Mouse (Mus musculus) retina, adult 2 months (tissue): Measurements from ENCODE around the gene Ppp1r13l.

ENCODE experiments used
- DNase-seq: peaks from one replicate; pipeline ENCODE4 v3.0.0-alpha.2; 2012; ENCODE audit warnings: low read depth, low spot score

Gene Ppp1r13l

GRCm38 (mm10) chr7:19337122-19337521 lies 22.4 kb upstream of the Ppp1r13l start:
- DNase-seq, result no peak

GRCm38 (mm10) chr7:19338060-19338459 lies 21.5 kb upstream of the Ppp1r13l start:
- no peak for DNase-seq

- no peak for DNase-seq
Measured at GRCm38 (mm10) chr7:19338596-19338995, 21.0 kb upstream of the Ppp1r13l start.

GRCm38 (mm10) chr7:19341250-19341649 lies 18.3 kb upstream of the Ppp1r13l start:
- DNase-seq, result no peak

- peak; percentile 47 for DNase-seq
Measured at GRCm38 (mm10) chr7:19341761-19342409, 17.7 kb upstream of the Ppp1r13l start.

- peak; percentile 82 for DNase-seq
Measured at GRCm38 (mm10) chr7:19342481-19343027, 17.0 kb upstream of the Ppp1r13l start.

- DNase-seq, result peak; percentile 63
Measured at GRCm38 (mm10) chr7:19343210-19343808, 16.2 kb upstream of the Ppp1r13l start.

- DNase-seq, result no peak
Measured at GRCm38 (mm10) chr7:19344237-19344847, 15.2 kb upstream of the Ppp1r13l start, which contains the start of gene Ercc1. Gene Ercc1 (plus strand): TSS chr7:19344778.

- DNase-seq, result peak; percentile 98
Measured at GRCm38 (mm10) chr7:19344938-19345471, 14.5 kb upstream of the Ppp1r13l start.

- DNase-seq, result no peak
Measured at GRCm38 (mm10) chr7:19349188-19349915, 10.2 kb upstream of the Ppp1r13l start.

GRCm38 (mm10) chr7:19350221-19350620 lies 9.3 kb upstream of the Ppp1r13l start:
- DNase-seq, result no peak

- no peak for DNase-seq
Measured at GRCm38 (mm10) chr7:19354991-19355390, 4.6 kb upstream of the Ppp1r13l start.

- DNase-seq, result no peak
Measured at GRCm38 (mm10) chr7:19356311-19356710, 3.2 kb upstream of the Ppp1r13l start.

GRCm38 (mm10) chr7:19357381-19358375 lies 1.9 kb upstream of the Ppp1r13l start:
- DNase-seq, result no peak

- DNase-seq, result no peak
Measured at GRCm38 (mm10) chr7:19358634-19359033, 915 bp upstream of the Ppp1r13l start.

- DNase-seq, result no peak
Measured at GRCm38 (mm10) chr7:19359892-19360641, 518 bp downstream of the Ppp1r13l start.

- DNase-seq, result no peak
Measured at GRCm38 (mm10) chr7:19360944-19361343, 1.4 kb downstream of the Ppp1r13l start.

GRCm38 (mm10) chr7:19361720-19362119 lies 2.2 kb downstream of the Ppp1r13l start:
- DNase-seq, result no peak

- DNase-seq, result no peak
Measured at GRCm38 (mm10) chr7:19362276-19362675, 2.7 kb downstream of the Ppp1r13l start.

GRCm38 (mm10) chr7:19363881-19364280 lies 4.3 kb downstream of the Ppp1r13l start:
- DNase-seq, result no peak
